Mouse (Mus musculus) olfactory bulb, adult 2 months (tissue): ENCODE data around the gene Retnla. TPM values are rescaled to one million over a fixed set of nuclear protein-coding genes. Genes with fewer than 3 reads are reported as not detected.

Experiments used
- H3K27ac ChIP-seq: fragments of 200-500 bp; 2 replicates; pipeline ENCODE4 v1.5.1; 2012; ENCODE audit warnings: low read depth, low read length; ENCODE audit not compliant: insufficient read depth
- H3K4me1 ChIP-seq: fragments of 200-500 bp; 2 replicates; pipeline ENCODE4 v1.6.1; 2012; ENCODE audit warnings: low read length; ENCODE audit not compliant: control insufficient read depth, insufficient read depth
- H3K4me3 ChIP-seq: fragments of 200-500 bp; 2 replicates; pipeline ENCODE4 v1.5.1; 2012; ENCODE audit warnings: mild to moderate bottlenecking, low read depth, low read length, moderate library complexity; ENCODE audit not compliant: insufficient read depth
- CTCF ChIP-seq: fragments of 200-500 bp; IDR thresholded peaks from 2 replicates; pipeline ENCODE4 v1.5.1; 2012; ENCODE audit warnings: low read depth, mild to moderate bottlenecking, low read length, moderate library complexity; ENCODE audit not compliant: insufficient read depth
- POLR2A ChIP-seq: fragments of 200-500 bp; IDR thresholded peaks from 2 replicates; pipeline ENCODE4 v1.6.1; 2012; ENCODE audit warnings: mild to moderate bottlenecking, low read depth, low read length, moderate library complexity; ENCODE audit not compliant: insufficient read depth
- WGBS: fragments of 180-500 bp; shearing (Covaris S2); methylation state at CpG from one replicate; pipeline ENCODE4 v1.1.7; 2018; 5-methylcytosine and 5-hydroxymethylcytosine counted together
- polyA plus RNA-seq: library from polyadenylated mRNA; stranded (reverse); fragments of >200 nt; gene quantifications from 2 replicates; pipeline ENCODE4 v1.2.4, GENCODE M21; 2012; ENCODE audit warnings: low replicate concordance; ENCODE audit not compliant: missing spikeins, insufficient read depth, insufficient read length

The Retnla gene
- polyA plus RNA-seq, 1 experiment = not detected

DNA sequence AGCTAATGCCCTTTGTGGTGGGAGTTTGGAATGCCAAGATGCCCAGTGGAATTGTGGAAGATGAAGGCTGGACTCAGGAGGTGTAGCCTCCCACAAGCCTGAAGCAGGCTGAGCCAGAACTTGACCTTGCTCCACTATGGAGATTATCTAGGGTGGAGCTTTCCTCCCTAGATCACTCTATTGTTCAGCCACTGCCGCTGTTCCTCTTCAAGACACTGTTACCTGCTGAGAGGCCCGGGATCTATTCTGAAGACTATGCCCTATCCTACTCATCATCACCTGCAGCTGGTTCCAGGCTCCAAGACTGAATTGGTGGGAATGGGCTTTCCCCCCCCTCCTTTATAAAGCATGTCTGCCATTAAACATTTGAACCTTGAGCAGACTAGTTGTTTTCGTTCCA, 27.3 kb downstream of the Retnla start:
- H3K4me1 ChIP-seq = no peaks in the 10 kb centered on the region
- no peak overlapping the region for H3K4me3 ChIP-seq
- no peak overlapping the region for H3K27ac ChIP-seq
- WGBS = 82% methylated on average over 3 of the region's 3 CpGs
- no peak for TF ChIP-seq CTCF

DNA sequence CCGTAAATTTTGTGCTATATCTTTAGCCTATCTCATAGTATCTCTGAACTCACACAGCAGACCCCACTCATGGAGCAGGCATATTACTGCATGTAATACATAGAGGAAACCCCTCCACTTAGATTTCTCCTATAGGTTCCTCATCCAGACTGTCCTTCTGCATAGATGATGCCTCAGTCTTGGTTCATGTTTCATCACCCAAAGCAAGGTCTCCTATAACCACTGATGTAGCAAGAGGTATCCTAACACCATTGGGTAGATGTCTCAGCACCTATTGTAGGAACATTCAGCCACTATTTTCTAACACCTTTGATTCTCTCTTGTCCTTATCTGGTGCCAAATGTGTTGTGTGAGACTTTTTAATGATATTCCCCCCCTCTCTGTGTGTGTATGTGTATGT, 29.4 kb downstream of the Retnla start:
- Histone ChIP-seq H3K27ac (no peak overlapping the region), H3K4me1 (no peaks in the 10 kb centered on the region), H3K4me3 (no peak overlapping the region)
- WGBS = 86% methylated on average over 1 of the region's 1 CpGs
- TF ChIP-seq CTCF (no peak), POLR2A (no peak)

DNA sequence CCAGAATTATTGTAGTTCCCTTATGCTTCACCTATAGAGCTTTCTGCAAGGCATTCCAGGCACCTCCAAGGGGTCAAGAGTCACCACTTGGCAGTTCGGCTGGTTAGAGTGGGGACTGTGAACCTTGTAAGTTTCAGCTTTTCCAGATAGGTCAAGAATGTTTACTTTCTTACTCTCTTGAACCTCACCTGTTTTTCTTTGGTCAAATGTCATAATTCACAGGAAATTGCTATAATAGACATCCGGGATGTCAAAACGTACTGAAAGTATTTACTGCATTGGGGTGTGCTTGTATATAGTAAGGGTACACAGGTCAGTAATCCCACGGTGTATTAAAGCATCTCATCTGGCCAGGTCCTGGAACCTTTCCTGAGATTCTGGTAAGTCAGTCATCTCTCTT, 30.0 kb downstream of the Retnla start, which contains the start of gene Retnlg:
Retnlg (plus strand) TSS at position 301 of the 400 bp plus-strand sequence.
- WGBS = 90% methylated on average over 4 of the region's 4 CpGs
- H3K4me1 ChIP-seq = no peaks in the 10 kb centered on the region
- no peak within 1 kb of the TSS for H3K27ac ChIP-seq
- no peak within 1 kb of the TSS for H3K4me3 ChIP-seq
- TF ChIP-seq CTCF (no peak), POLR2A (no peak)

DNA sequence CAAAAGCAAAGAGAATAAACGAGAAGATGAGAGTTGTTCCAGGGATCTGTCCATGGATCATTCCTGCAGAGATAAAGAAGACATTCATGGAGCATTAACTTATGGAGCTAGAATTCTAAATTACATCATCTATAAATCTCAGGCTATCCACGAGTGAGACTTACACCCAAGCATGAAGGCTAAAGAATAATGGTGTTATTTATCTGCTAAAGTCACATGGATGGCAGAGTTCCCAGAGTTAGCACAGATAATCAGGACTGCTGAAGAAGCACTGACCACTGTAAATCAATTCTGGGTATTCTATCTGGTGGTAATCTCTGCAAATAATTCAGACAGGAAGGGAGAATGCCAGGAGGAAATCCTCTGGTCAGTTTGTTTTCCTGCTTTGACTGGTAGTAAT, 48.4 kb downstream of the Retnla start:
- Histone ChIP-seq H3K27ac (no peak overlapping the region), H3K4me1 (no peaks in the 10 kb centered on the region), H3K4me3 (no peak overlapping the region)
- no peak for TF ChIP-seq CTCF
- no peak for TF ChIP-seq POLR2A
- WGBS = 45% methylated on average over 2 of the region's 2 CpGs

Other genes starting within 250 kb of the Retnla start
- gene Trat1, start 70.5 kb upstream of the Retnla start, polyA plus RNA-seq = not detected in 2 replicates
- gene Retnlb, start 25.7 kb upstream of the Retnla start, polyA plus RNA-seq = not detected in 2 replicates
- gene Retnlg, start 30.1 kb downstream of the Retnla start, polyA plus RNA-seq = not detected in 2 replicates
- not detected in 2 replicates for gene Dzip3, start 151.6 kb downstream of the Retnla start, polyA plus RNA-seq
- gene Cip2a, start 151.6 kb downstream of the Retnla start, polyA plus RNA-seq = not detected in 2 replicates
- gene Myh15, start 214.9 kb downstream of the Retnla start, polyA plus RNA-seq = not detected in 2 replicates